Mouse (Mus musculus): ENCODE data around the gene Cit. TPM values are rescaled to one million over a fixed set of nuclear protein-coding genes. Genes with fewer than 3 reads are reported as not detected.

The Cit gene
- polyA plus RNA-seq, 1 experiment from 2014 or later, result 18.7 TPM

- H3K4me1 ChIP-seq, result no peaks in the 10 kb centered on the region
- H3K36me3 ChIP-seq, result peaks cover 97% of the 10 kb centered on the region
- H3K4me2 ChIP-seq, result peak overlapping the region; percentile 50
- H3K9me3 ChIP-seq, result no peaks in the 10 kb centered on the region
- 37% methylated on average over 11 of the region's 11 CpGs for WGBS
- peak; percentile 59; the same call in 1 of the 2 replicates for ATAC-seq (ENCODE audit: extremely low read depth, insufficient number of reproducible peaks, low FRiP score, low TSS enrichment)
- no peaks in the 10 kb centered on the region for H3K27me3 ChIP-seq (replicated peaks)
- H3K4me3 ChIP-seq, result peak overlapping the region; percentile 16; the same call in 1 of the 2 replicates
- no peak overlapping the region for H3K9ac ChIP-seq
- no peak overlapping the region for H3K27ac ChIP-seq (replicated peaks)
Measured at GRCm38 (mm10) chr5:115944791-115945490, 99.9 kb downstream of the Cit start.

GRCm38 (mm10) chr5:115947622-115948353, 102.7 kb downstream of the Cit start:
- Histone ChIP-seq H3K4me3 (peak overlapping the region; percentile 9; the same call in 1 of the 2 replicates), H3K4me2 (peak overlapping the region; percentile 50), H3K9ac (no peak overlapping the region), H3K27ac (replicated peaks) (no peak overlapping the region), H3K36me3 (peaks cover 98% of the 10 kb centered on the region), H3K4me1 (no peaks in the 10 kb centered on the region), H3K9me3 (no peaks in the 10 kb centered on the region), H3K27me3 (replicated peaks) (no peaks in the 10 kb centered on the region)
- WGBS, result 81% methylated on average over 15 of the region's 15 CpGs
- no peak for ATAC-seq (ENCODE audit: extremely low read depth, insufficient number of reproducible peaks, low FRiP score, low TSS enrichment)

- Histone ChIP-seq H3K9me3 (no peaks in the 10 kb centered on the region), H3K4me1 (no peaks in the 10 kb centered on the region), H3K27me3 (replicated peaks) (no peaks in the 10 kb centered on the region), H3K36me3 (peaks cover 99% of the 10 kb centered on the region), H3K4me3 (no peak overlapping the region), H3K27ac (replicated peaks) (no peak overlapping the region), H3K9ac (no peak overlapping the region), H3K4me2 (no peak overlapping the region)
- ATAC-seq (ENCODE audit: extremely low read depth, insufficient number of reproducible peaks, low FRiP score, low TSS enrichment), result no peak
- 83% methylated on average over 7 of the region's 7 CpGs for WGBS
Measured at GRCm38 (mm10) chr5:115950936-115951335, 105.9 kb downstream of the Cit start.

GRCm38 (mm10) chr5:115953173-115953572, 108.1 kb downstream of the Cit start:
- Histone ChIP-seq H3K9me3 (no peaks in the 10 kb centered on the region), H3K27me3 (replicated peaks) (no peaks in the 10 kb centered on the region), H3K9ac (no peak overlapping the region), H3K36me3 (peaks cover 97% of the 10 kb centered on the region), H3K4me3 (no peak overlapping the region), H3K4me1 (no peaks in the 10 kb centered on the region), H3K27ac (replicated peaks) (no peak overlapping the region), H3K4me2 (no peak overlapping the region)
- no peak for ATAC-seq (ENCODE audit: extremely low read depth, insufficient number of reproducible peaks, low FRiP score, low TSS enrichment)
- 96% methylated on average over 6 of the region's 6 CpGs for WGBS

- H3K36me3 ChIP-seq, result peaks cover 97% of the 10 kb centered on the region
- H3K9me3 ChIP-seq, result no peaks in the 10 kb centered on the region
- no peak overlapping the region for H3K4me3 ChIP-seq
- WGBS, result 91% methylated on average over 6 of the region's 6 CpGs
- no peaks in the 10 kb centered on the region for H3K27me3 ChIP-seq (replicated peaks)
- no peak overlapping the region for H3K4me2 ChIP-seq
- H3K4me1 ChIP-seq, result no peaks in the 10 kb centered on the region
- no peak for ATAC-seq (ENCODE audit: extremely low read depth, insufficient number of reproducible peaks, low FRiP score, low TSS enrichment)
- H3K27ac ChIP-seq (replicated peaks), result no peak overlapping the region
- H3K9ac ChIP-seq, result no peak overlapping the region
Measured at GRCm38 (mm10) chr5:115954084-115954483, 109.0 kb downstream of the Cit start.

- Histone ChIP-seq H3K36me3 (peaks cover 94% of the 10 kb centered on the region), H3K4me2 (no peak overlapping the region), H3K4me1 (no peaks in the 10 kb centered on the region), H3K27me3 (replicated peaks) (no peaks in the 10 kb centered on the region), H3K27ac (replicated peaks) (no peak overlapping the region), H3K9ac (no peak overlapping the region), H3K9me3 (no peaks in the 10 kb centered on the region), H3K4me3 (no peak overlapping the region)
- WGBS, result 94% methylated on average over 14 of the region's 14 CpGs
- ATAC-seq (ENCODE audit: extremely low read depth, insufficient number of reproducible peaks, low FRiP score, low TSS enrichment), result no peak
Measured at GRCm38 (mm10) chr5:115954549-115954948, 109.5 kb downstream of the Cit start.

- no peaks in the 10 kb centered on the region for H3K27me3 ChIP-seq (replicated peaks)
- no peak overlapping the region for H3K27ac ChIP-seq (replicated peaks)
- peaks cover 89% of the 10 kb centered on the region for H3K36me3 ChIP-seq
- H3K9ac ChIP-seq, result no peak overlapping the region
- no peak overlapping the region for H3K4me2 ChIP-seq
- ATAC-seq (ENCODE audit: extremely low read depth, insufficient number of reproducible peaks, low FRiP score, low TSS enrichment), result no peak
- no peaks in the 10 kb centered on the region for H3K4me1 ChIP-seq
- 96% methylated on average over 14 of the region's 14 CpGs for WGBS
- H3K4me3 ChIP-seq, result no peak overlapping the region
- no peaks in the 10 kb centered on the region for H3K9me3 ChIP-seq
Measured at GRCm38 (mm10) chr5:115955131-115955530, 110.1 kb downstream of the Cit start.

- no peak overlapping the region for H3K4me3 ChIP-seq
- no peak for ATAC-seq (ENCODE audit: extremely low read depth, insufficient number of reproducible peaks, low FRiP score, low TSS enrichment)
- WGBS, result 97% methylated on average over 14 of the region's 14 CpGs
Measured at GRCm38 (mm10) chr5:115956048-115956447, 111.0 kb downstream of the Cit start.

GRCm38 (mm10) chr5:115957177-115957576, 112.1 kb downstream of the Cit start:
- peaks cover 88% of the 10 kb centered on the region for H3K36me3 ChIP-seq
- ATAC-seq (ENCODE audit: extremely low read depth, insufficient number of reproducible peaks, low FRiP score, low TSS enrichment), result no peak

More at GRCm38 (mm10) chr5:115956048-115956447, 111.0 kb downstream of the Cit start:
- Histone ChIP-seq H3K4me2 (no peak overlapping the region), H3K27ac (replicated peaks) (no peak overlapping the region), H3K9me3 (no peaks in the 10 kb centered on the region), H3K9ac (no peak overlapping the region), H3K27me3 (replicated peaks) (no peaks in the 10 kb centered on the region), H3K36me3 (peaks cover 88% of the 10 kb centered on the region), H3K4me1 (no peaks in the 10 kb centered on the region)

GRCm38 (mm10) chr5:115958344-115958743, 113.3 kb downstream of the Cit start:
- Histone ChIP-seq H3K27me3 (replicated peaks) (no peaks in the 10 kb centered on the region), H3K36me3 (peaks cover 81% of the 10 kb centered on the region), H3K27ac (replicated peaks) (no peak overlapping the region), H3K9me3 (no peaks in the 10 kb centered on the region), H3K4me2 (no peak overlapping the region), H3K9ac (no peak overlapping the region), H3K4me1 (no peaks in the 10 kb centered on the region), H3K4me3 (no peak overlapping the region)
- no peak for ATAC-seq (ENCODE audit: extremely low read depth, insufficient number of reproducible peaks, low FRiP score, low TSS enrichment)
- WGBS, result 94% methylated on average over 1 of the region's 1 CpGs

More at GRCm38 (mm10) chr5:115957177-115957576, 112.1 kb downstream of the Cit start:
- 94% methylated on average over 6 of the region's 6 CpGs for WGBS
- Histone ChIP-seq H3K9ac (no peak overlapping the region), H3K9me3 (no peaks in the 10 kb centered on the region), H3K4me3 (no peak overlapping the region), H3K27me3 (replicated peaks) (no peaks in the 10 kb centered on the region), H3K27ac (replicated peaks) (no peak overlapping the region), H3K4me2 (no peak overlapping the region), H3K4me1 (no peaks in the 10 kb centered on the region)

- peaks cover 81% of the 10 kb centered on the region for H3K36me3 ChIP-seq
- no peaks in the 10 kb centered on the region for H3K9me3 ChIP-seq
- 86% methylated on average over 11 of the region's 11 CpGs for WGBS
- H3K4me3 ChIP-seq, result no peak overlapping the region
- no peak overlapping the region for H3K9ac ChIP-seq
- no peak overlapping the region for H3K27ac ChIP-seq (replicated peaks)
- no peaks in the 10 kb centered on the region for H3K4me1 ChIP-seq
- H3K4me2 ChIP-seq, result no peak overlapping the region
- H3K27me3 ChIP-seq (replicated peaks), result no peaks in the 10 kb centered on the region
- no peak for ATAC-seq (ENCODE audit: extremely low read depth, insufficient number of reproducible peaks, low FRiP score, low TSS enrichment)
Measured at GRCm38 (mm10) chr5:115958814-115959213, 113.7 kb downstream of the Cit start.

Measured in heart, embryonic 13.5 days (tissue).